Mouse (Mus musculus): Measurements from ENCODE around the gene Dcaf5. TPM values are rescaled to one million over a fixed set of nuclear protein-coding genes. Genes with fewer than 3 reads are reported as not detected.

The Dcaf5 gene
- total and polyA plus RNA-seq, 2 experiments from 2014 or later: 19.6 to 55.5 TPM

DNA sequence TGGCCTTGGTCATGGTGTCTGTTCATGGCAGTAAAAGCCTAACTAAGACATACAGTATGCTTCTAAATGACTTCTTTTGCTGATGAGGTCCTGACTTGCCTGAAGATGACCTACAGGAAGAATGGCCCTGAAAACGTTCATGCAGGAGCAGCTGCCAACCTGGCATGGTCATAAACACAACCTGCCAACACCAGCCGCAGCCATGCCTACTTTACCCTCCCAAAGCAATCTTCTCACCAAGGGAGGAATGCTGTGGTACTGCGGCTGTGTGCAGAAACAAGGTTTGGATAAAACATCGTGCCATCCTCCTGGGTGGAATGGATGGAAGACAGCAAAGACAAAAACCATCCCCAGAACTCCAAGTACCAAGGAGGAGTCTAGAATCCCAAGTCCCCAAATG lies 57.0 kb downstream of the Dcaf5 start:
- ATAC-seq (peak; percentile 43; the same call in 1 of the 2 replicates), DNase-seq (ENCODE audit: low spot score) (peak; percentile 28)
- Histone ChIP-seq H3K4me1 (ENCODE audit: insufficient read depth, low read length) (no peaks in the 10 kb centered on the region), H3K27me3 (ENCODE audit: insufficient read depth, low read length) (no peaks in the 10 kb centered on the region), H3K9ac (replicated peaks; ENCODE audit: low read length) (no peak overlapping the region), H3K27ac (peak overlapping the region; percentile 42; the same call in 1 of the 2 replicates), H3K9me3 (ENCODE audit: low read length) (no peaks in the 10 kb centered on the region), H3K36me3 (ENCODE audit: insufficient read depth, low read length) (peaks cover 19% of the 10 kb centered on the region; the same call in 1 of the 2 replicates), H3K4me3 (ENCODE audit: low read length) (no peak overlapping the region), H3K4me2 (ENCODE audit: low read depth, low read length) (no peak overlapping the region)
- WGBS: 36% methylated on average over 4 of the region's 4 CpGs
- TF ChIP-seq CTCF (IDR thresholded peaks at IDR 0.05; ENCODE audit: low read depth): no peak

DNA sequence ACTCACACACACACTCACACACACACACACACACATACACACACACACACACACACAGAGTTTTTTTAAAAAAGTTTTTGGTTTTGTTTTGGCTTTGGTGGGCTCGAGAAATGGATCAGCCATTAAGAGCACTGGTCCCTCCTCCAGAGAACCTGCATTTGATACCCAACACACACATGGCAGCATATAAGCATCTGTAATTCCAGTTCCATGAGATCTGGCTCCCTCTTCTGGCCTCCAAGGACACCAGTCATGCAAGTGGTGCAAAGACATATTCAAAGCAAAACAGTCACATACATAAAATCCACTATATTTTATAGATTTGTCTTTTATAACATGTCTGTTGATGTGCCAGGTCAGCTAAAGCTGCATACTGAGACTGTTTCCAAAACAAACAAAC lies 58.8 kb downstream of the Dcaf5 start:
- Histone ChIP-seq H3K4me1 (ENCODE audit: insufficient read depth, low read length) (no peaks in the 10 kb centered on the region), H3K4me2 (ENCODE audit: low read depth, low read length) (no peak overlapping the region), H3K9me3 (ENCODE audit: low read length) (no peaks in the 10 kb centered on the region), H3K27me3 (ENCODE audit: insufficient read depth, low read length) (no peaks in the 10 kb centered on the region), H3K4me3 (ENCODE audit: low read length) (no peak overlapping the region), H3K36me3 (ENCODE audit: insufficient read depth, low read length) (peaks cover 9% of the 10 kb centered on the region; the same call in 1 of the 2 replicates), H3K27ac (no peak overlapping the region), H3K9ac (replicated peaks; ENCODE audit: low read length) (no peak overlapping the region)
- DNase-seq (ENCODE audit: low spot score): peak; percentile 74
- WGBS: 50% methylated on average over 1 of the region's 1 CpGs
- peak; percentile 77 for TF ChIP-seq CTCF (IDR thresholded peaks at IDR 0.05; ENCODE audit: low read depth)
- no peak for ATAC-seq

DNA sequence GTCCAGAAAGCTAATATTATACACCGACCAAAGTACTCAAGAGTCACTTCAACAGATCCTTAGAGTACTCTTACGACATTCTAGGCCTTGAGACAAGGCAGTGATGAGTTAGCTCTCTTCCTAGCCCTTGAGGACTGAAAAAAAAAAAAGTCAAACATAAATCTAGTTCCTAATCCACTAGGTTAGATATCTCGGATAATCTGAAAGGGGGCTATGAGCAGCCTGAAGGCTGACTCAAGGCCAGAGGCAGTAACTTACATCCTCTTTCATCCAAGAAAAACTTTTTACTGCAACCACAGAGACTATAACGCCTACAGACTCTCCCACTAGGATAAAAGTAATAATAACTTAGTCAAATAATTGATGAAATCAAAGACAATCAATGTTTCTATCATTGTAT lies 60.7 kb downstream of the Dcaf5 start:
- Histone ChIP-seq H3K36me3 (ENCODE audit: insufficient read depth, low read length) (peaks cover 6% of the 10 kb centered on the region; the same call in 1 of the 2 replicates), H3K9me3 (ENCODE audit: low read length) (no peaks in the 10 kb centered on the region)

GRCm38 (mm10) chr12:80374736-80375135 lies 61.7 kb downstream of the Dcaf5 start:
- Histone ChIP-seq H3K4me2 (ENCODE audit: low read depth, low read length) (no peak overlapping the region), H3K36me3 (ENCODE audit: insufficient read depth, low read length) (peaks cover 6% of the 10 kb centered on the region; the same call in 1 of the 2 replicates), H3K27ac (no peak overlapping the region), H3K4me3 (ENCODE audit: low read length) (no peak overlapping the region), H3K4me1 (ENCODE audit: insufficient read depth, low read length) (no peaks in the 10 kb centered on the region), H3K27me3 (ENCODE audit: insufficient read depth, low read length) (no peaks in the 10 kb centered on the region), H3K9me3 (ENCODE audit: low read length) (no peaks in the 10 kb centered on the region), H3K9ac (replicated peaks; ENCODE audit: low read length) (no peak overlapping the region)
- DNase-seq (ENCODE audit: low spot score) (no peak), ATAC-seq (no peak)
- 92% methylated on average over 2 of the region's 2 CpGs for WGBS
- no peak for TF ChIP-seq CTCF (IDR thresholded peaks at IDR 0.05; ENCODE audit: low read depth)

More for the DNA sequence above, 60.7 kb downstream of the Dcaf5 start:
- H3K4me1 ChIP-seq (ENCODE audit: insufficient read depth, low read length): no peaks in the 10 kb centered on the region
- H3K4me2 ChIP-seq (ENCODE audit: low read depth, low read length): no peak overlapping the region
- WGBS: 93% methylated on average over 4 of the region's 4 CpGs
- no peak overlapping the region for H3K9ac ChIP-seq (replicated peaks; ENCODE audit: low read length)
- H3K4me3 ChIP-seq (ENCODE audit: low read length): no peak overlapping the region
- DNase-seq (ENCODE audit: low spot score) (no peak), ATAC-seq (no peak)
- no peaks in the 10 kb centered on the region for H3K27me3 ChIP-seq (ENCODE audit: insufficient read depth, low read length)
- no peak overlapping the region for H3K27ac ChIP-seq
- no peak for TF ChIP-seq CTCF (IDR thresholded peaks at IDR 0.05; ENCODE audit: low read depth)

- Histone ChIP-seq H3K9ac (replicated peaks; ENCODE audit: low read length) (no peak overlapping the region), H3K4me2 (ENCODE audit: low read depth, low read length) (no peak overlapping the region), H3K4me3 (ENCODE audit: low read length) (no peak overlapping the region), H3K27ac (0 out of 2 replicates have a peak overlapping the region, but pooled peaks have one; percentile 36), H3K4me1 (ENCODE audit: insufficient read depth, low read length) (no peaks in the 10 kb centered on the region), H3K27me3 (ENCODE audit: insufficient read depth, low read length) (no peaks in the 10 kb centered on the region), H3K9me3 (ENCODE audit: low read length) (no peaks in the 10 kb centered on the region), H3K36me3 (ENCODE audit: insufficient read depth, low read length) (peaks cover 6% of the 10 kb centered on the region; the same call in 1 of the 2 replicates)
- 73% methylated on average over 6 of the region's 8 CpGs for WGBS
- no peak for TF ChIP-seq CTCF (IDR thresholded peaks at IDR 0.05; ENCODE audit: low read depth)
- DNase-seq (ENCODE audit: low spot score) (peak; percentile 49), ATAC-seq (no peak)
These were observed 63.5 kb downstream of the Dcaf5 start for GRCm38 (mm10) chr12:80372946-80373345.

DNA sequence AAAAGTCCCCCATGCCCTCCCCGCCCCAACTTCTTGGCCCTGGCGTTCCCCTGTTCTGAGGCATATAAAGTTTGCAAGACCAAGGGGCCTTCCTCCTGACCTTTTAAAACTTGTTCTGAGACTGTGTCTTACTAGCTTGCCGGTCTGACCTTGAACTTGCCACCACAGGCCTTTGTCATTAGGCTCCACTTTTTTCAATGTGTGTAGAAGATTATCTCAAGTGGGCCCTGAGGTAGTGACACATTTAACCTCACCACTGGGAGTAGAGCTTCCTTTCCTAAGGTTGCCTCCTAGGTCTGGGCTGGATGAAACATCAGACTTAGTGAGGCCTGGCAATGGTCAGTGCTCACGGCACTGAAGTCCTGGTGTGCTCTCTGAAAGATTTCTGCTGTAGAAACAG lies 69.2 kb downstream of the Dcaf5 start:
- ATAC-seq: no peak
- 84% methylated on average over 4 of the region's 4 CpGs for WGBS

GRCm38 (mm10) chr12:80366004-80366480 lies 70.4 kb downstream of the Dcaf5 start:
- no peak for TF ChIP-seq CTCF (IDR thresholded peaks at IDR 0.05; ENCODE audit: low read depth)
- Histone ChIP-seq H3K4me1 (ENCODE audit: insufficient read depth, low read length) (peaks cover 9% of the 10 kb centered on the region; the same call in 1 of the 2 replicates), H3K9me3 (ENCODE audit: low read length) (no peaks in the 10 kb centered on the region), H3K27me3 (ENCODE audit: insufficient read depth, low read length) (no peaks in the 10 kb centered on the region), H3K27ac (peak overlapping the region; percentile 42; the same call in 1 of the 2 replicates), H3K4me2 (ENCODE audit: low read depth, low read length) (no peak overlapping the region), H3K4me3 (ENCODE audit: low read length) (no peak overlapping the region), H3K9ac (replicated peaks; ENCODE audit: low read length) (no peak overlapping the region), H3K36me3 (ENCODE audit: insufficient read depth, low read length) (peaks cover 6% of the 10 kb centered on the region)
- WGBS: 25% methylated on average over 3 of the region's 3 CpGs
- ATAC-seq (no peak), DNase-seq (ENCODE audit: low spot score) (peak; percentile 53)

More for the DNA sequence above, 69.2 kb downstream of the Dcaf5 start:
- Histone ChIP-seq H3K4me1 (ENCODE audit: insufficient read depth, low read length) (peaks cover 9% of the 10 kb centered on the region; the same call in 1 of the 2 replicates), H3K4me2 (ENCODE audit: low read depth, low read length) (no peak overlapping the region), H3K27me3 (ENCODE audit: insufficient read depth, low read length) (no peaks in the 10 kb centered on the region), H3K9me3 (ENCODE audit: low read length) (no peaks in the 10 kb centered on the region), H3K36me3 (ENCODE audit: insufficient read depth, low read length) (peaks cover 3% of the 10 kb centered on the region; the same call in 1 of the 2 replicates), H3K4me3 (ENCODE audit: low read length) (no peak overlapping the region), H3K27ac (no peak overlapping the region), H3K9ac (replicated peaks; ENCODE audit: low read length) (no peak overlapping the region)
- no peak for TF ChIP-seq CTCF (IDR thresholded peaks at IDR 0.05; ENCODE audit: low read depth)
- DNase-seq (ENCODE audit: low spot score): no peak
